Mouse (Mus musculus): Measurements from ENCODE around the gene 1110032F04Rik.
"Not testable (repeated sequence)": the region's sequence is repeated elsewhere in the genome, so short reads cannot be mapped to it uniquely, and the experiment has no call there.

The 1110032F04Rik gene

DNA sequence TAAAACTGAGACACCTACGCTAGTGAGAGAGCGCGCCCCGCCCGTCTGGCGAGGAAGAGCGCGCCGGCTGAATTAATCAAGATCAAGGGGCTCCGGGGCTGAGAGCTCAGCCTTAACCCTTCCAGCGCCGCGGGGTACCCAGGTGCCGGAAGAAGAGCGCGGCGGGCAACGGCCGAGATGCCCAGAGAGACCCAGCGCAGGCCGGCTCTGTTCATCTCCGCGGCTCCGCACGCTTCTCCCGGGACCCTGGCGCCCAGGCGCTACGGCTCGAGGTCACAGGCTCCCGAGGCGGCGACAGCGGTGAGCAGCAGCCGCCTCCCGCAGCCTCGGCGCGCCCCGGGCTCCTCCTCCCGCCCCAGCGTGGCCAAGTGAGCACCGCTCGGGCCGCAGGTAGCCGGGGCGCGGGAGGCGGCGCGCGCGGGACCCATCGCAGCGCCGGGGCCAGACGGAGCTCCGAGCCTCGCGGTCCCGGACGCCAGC, at the start of gene 1110032F04Rik:
TSS of gene 1110032F04Rik (plus strand) at position 376 of the 480 bp plus-strand sequence.
- DNase-seq (ENCODE audit: low read depth, low spot score) = no peak

DNA sequence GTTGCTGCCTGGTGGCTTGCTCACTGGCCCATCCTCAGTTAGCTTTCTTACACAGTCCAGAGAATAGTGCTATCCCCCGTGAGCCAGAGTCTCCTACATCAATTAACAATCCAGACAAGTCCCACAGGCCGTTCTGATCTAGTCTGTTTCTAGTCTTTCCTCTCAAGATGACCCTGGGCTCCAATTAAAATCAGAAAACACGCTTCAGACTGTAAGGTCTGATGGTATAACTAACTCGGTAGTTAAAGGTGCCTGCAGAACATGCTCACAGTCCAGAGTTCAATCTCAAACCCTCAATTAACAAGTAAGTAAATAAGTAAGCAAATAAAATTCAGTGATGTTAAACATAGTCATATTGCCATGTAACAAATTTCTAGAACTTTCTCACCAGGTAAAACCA, 48.0 kb upstream of the 1110032F04Rik start:
- no peak for DNase-seq (ENCODE audit: low read depth, low spot score)

GRCm38 (mm10) chr3:68821926-68822341, 47.5 kb upstream of the 1110032F04Rik start:
- no peak for DNase-seq (ENCODE audit: low read depth, low spot score)

GRCm38 (mm10) chr3:68823876-68824764, 45.3 kb upstream of the 1110032F04Rik start:
- no peak for DNase-seq (ENCODE audit: low read depth, low spot score)

GRCm38 (mm10) chr3:68824765-68825090, 44.7 kb upstream of the 1110032F04Rik start:
- DNase-seq (ENCODE audit: low read depth, low spot score) = no peak

- no peak for DNase-seq (ENCODE audit: low read depth, low spot score)
Measured at GRCm38 (mm10) chr3:68825151-68825550, 44.2 kb upstream of the 1110032F04Rik start.

DNA sequence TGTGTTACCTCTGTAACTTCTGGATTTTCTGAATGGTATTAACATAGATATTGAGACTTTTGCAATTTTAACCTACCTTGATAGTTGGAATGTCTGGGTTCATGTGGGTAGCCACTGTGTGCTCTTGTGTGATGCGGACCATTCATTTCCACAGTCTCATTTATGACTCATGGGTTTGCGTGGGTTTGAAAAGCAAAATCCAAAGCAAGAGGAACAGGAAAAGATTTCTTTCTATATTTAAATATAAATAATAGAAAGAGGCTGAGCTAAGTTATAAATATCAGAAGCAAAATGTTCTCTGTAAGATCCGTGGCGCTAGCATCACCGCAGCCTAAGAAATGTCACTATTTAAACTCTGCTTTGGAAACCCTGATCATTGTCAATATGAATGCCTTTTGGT, 41.7 kb upstream of the 1110032F04Rik start:
- DNase-seq (ENCODE audit: low read depth, low spot score) = no peak

- no peak for DNase-seq (ENCODE audit: low read depth, low spot score)
Measured at GRCm38 (mm10) chr3:68829944-68830343, 39.4 kb upstream of the 1110032F04Rik start.

DNA sequence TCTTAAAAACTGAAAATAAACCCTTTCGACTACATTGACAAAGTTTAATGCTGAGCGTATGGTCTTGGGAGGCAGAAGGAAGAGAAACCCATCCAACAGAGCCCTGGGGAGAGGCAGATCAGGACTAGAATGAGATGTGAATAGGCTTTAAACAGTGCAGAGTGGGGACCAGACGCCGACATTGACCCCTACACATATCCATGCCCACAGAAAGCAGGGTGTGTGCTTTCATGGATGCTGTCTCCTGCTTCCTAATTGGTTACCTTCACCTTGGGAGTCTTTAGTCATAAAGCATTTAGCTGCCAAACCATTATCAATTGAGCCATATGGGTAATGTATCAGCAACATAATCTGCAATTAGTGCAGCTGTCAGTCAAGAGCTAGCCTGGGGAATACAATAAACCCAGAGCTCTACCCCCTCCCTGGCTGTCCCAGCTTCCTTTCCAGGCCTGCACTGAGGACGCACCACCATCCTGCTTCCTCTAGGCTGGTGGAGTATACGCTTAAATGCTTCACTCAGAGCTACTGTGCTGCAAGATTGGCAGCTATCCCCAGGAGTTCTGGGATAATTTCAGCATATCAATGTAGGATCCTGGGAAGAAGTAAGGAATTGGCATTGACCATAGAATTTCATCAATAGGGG, 32.4 kb upstream of the 1110032F04Rik start:
- DNase-seq (ENCODE audit: low read depth, low spot score) = no peak

- DNase-seq (ENCODE audit: low read depth, low spot score) = no peak
Measured at GRCm38 (mm10) chr3:68840206-68840605, 29.2 kb upstream of the 1110032F04Rik start.

DNA sequence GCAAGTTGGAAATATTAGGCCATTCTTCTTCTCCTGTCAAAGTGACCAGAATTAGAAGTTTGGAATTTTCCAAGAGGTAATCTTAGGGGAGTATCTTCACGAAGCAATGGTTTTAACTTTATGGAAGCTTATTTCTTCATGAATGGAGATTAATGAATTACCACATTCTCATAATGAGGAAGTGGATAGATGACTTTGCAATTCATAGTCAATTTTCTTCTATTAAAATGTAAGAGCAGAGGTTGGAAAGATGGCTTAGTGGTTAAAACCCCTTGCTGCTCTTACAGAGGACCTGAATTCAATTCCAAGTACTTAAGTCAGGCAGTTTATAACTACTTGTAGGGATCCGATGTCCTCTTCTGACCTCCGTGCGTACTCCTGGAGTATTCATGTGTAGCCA, 25.4 kb upstream of the 1110032F04Rik start:
- DNase-seq (ENCODE audit: low read depth, low spot score) = peak; percentile 43

DNA sequence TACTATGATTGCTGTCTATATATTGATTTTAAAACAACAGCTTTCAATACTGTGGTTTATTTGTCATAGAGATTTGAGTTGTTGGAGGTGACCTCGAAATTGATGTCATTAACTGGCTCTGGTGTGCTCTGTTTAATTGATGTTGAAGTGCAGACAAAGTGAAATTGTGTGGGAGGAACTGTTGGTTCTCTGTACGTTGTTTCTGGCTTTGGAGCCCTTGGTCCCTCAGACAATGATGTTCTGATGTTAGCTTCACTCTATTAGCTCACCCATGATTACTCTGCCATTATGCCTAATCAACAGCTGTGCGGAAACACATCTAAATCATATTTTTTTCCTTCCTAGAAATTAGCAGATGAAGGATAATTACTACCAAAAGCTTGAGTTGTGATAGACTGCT, 21.1 kb upstream of the 1110032F04Rik start:
- DNase-seq (ENCODE audit: low read depth, low spot score) = no peak

DNA sequence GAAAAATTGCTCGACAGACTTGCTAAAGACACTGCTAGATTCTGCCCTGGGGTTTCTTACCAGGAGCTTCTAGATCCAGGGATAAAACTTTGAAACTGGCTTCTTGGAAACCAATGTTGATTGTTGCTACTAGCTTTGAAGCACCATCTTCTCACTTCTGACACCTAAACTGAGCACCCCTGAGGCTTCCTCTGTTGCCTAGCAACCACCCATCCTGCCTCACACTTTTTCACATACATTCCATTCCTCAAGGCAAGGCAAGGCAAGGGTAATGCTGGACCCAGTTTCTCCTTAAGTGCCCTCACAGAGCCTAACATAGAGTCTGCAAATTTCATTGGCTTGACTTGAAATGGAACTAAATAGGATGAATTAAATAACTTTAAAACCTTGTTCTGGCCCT, 17.0 kb upstream of the 1110032F04Rik start:
- DNase-seq (ENCODE audit: low read depth, low spot score) = no peak

DNA sequence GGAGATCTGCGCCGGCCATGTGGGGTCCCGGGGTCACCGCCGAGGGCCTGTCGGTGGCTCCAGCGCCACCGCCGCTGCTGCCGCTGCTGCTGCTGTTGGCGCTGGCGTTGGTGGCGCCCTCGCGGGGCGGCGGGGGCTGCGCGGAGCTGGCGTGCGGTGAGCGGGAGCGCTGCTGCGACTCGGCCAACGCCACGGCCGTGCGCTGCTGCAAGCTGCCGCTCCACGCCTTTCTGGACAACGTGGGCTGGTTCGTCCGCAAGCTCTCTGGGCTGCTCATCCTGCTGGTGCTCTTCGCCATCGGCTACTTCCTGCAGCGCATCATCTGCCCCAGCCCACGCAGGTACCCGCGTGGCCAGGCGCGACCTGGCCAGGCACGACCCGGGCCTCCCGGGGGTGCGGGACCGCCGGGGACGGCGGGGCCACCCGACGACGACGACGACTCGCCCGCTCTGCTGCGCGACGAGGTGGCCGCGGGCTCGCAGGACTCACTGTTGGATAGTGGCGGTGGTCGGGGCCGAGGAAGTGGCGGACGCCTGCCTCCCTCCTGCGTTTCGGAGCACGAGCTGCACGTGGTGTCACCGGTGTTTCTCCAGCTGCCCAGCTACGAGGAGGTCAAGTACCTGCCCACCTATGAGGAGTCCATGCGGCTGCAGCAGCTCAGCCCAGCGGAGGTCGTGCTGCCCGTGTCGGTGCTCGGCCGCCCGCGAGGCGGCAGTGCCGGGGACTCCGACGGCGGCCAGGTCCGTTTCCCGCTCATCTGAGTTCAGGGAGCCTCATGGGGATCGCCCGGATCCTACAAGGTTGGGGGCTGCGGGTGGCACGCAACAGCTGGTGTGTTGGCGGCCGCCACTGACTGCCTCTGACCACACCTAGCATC, 543 bp downstream of the 1110032F04Rik start:
- DNase-seq (ENCODE audit: low read depth, low spot score) = no peak

GRCm38 (mm10) chr3:68870568-68870950, 1.2 kb downstream of the 1110032F04Rik start:
- DNase-seq (ENCODE audit: low read depth, low spot score) = no peak

- DNase-seq (ENCODE audit: low read depth, low spot score) = no peak
Measured at GRCm38 (mm10) chr3:68874079-68874478, 4.7 kb downstream of the 1110032F04Rik start.

GRCm38 (mm10) chr3:68886845-68887244, 17.5 kb downstream of the 1110032F04Rik start:
- no peak for DNase-seq (ENCODE audit: low read depth, low spot score)

DNA sequence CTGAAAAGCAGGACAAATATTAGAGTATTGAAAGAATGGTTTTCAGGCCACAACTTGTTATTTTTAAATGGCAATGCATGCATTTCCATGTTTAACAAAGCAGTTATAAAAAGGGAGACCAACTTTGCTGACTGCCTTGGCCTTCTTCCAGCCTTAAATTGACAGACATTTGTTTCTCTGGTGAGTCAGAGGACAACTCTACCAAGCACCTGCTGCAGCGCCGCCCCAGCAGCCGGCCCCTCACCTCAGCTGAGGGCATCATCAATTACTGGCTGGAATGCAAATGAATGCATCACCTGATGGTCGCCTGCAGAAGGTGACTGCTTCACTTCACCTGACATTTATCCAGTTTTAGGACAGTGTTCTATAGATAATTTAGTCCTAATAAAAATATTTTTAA, 26.0 kb downstream of the 1110032F04Rik start:
- DNase-seq (ENCODE audit: low read depth, low spot score) = peak; percentile 75

- peak; percentile 30 for DNase-seq (ENCODE audit: low read depth, low spot score)
Measured at GRCm38 (mm10) chr3:68897154-68897553, 27.8 kb downstream of the 1110032F04Rik start.

- not testable (repeated sequence) for DNase-seq (ENCODE audit: low read depth, low spot score)
Measured at GRCm38 (mm10) chr3:68902636-68903035, 33.2 kb downstream of the 1110032F04Rik start.

- peak; percentile 85 for DNase-seq (ENCODE audit: low read depth, low spot score)
Measured at GRCm38 (mm10) chr3:68904902-68905778, 35.8 kb downstream of the 1110032F04Rik start.
